Mouse (Mus musculus) left cerebral cortex, adult 11 months (tissue): ENCODE results near the gene Slc33a1.

Experiments used
- DNase-seq: peaks from one replicate; pipeline ENCODE4 v3.0.0; 2022; ENCODE audit warnings: low spot score

Slc33a1 gene

DNA sequence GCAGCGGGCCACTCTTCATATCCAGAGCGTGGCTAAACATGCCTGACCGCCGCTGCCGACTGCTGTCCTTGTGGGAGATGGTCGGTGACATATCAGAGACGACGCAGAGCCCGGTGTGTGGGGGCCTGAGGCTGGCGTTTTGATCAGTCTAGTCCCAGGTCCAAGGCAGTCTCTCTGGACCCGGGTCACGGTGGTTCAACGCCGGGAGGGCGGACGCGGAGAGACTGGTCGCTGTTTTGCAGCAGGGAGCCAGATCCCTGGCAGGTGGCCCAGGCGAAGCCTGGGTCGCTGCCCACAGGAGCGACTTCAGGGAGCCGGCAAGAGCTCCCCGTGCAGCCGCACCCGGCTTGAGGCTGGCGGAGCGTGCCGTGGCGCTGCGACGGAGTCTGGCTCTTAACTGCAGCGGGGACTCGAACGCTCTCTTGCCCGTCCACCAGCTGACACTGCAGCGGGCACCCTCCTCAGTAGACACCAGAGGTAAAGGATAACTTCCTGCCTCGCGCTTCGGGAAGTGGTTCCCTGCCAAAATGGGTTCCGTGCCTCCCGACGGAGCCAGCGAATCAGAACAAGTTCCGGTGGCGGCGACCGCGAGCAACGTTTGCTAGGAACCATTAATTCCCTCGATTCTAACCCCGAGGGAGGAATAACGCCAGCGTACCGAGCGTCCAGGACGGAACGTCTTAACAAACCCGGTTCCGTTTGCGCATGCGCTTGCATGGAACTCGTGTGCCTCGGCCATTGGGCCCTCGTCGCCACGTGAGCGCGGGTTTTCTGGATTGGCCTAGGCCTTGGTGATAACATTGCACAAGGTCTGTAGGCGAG, at the start of gene Slc33a1:
Slc33a1 (minus strand) TSS at position 669 of the 822 bp plus-strand sequence.
- DNase-seq = peak; percentile 98

DNA sequence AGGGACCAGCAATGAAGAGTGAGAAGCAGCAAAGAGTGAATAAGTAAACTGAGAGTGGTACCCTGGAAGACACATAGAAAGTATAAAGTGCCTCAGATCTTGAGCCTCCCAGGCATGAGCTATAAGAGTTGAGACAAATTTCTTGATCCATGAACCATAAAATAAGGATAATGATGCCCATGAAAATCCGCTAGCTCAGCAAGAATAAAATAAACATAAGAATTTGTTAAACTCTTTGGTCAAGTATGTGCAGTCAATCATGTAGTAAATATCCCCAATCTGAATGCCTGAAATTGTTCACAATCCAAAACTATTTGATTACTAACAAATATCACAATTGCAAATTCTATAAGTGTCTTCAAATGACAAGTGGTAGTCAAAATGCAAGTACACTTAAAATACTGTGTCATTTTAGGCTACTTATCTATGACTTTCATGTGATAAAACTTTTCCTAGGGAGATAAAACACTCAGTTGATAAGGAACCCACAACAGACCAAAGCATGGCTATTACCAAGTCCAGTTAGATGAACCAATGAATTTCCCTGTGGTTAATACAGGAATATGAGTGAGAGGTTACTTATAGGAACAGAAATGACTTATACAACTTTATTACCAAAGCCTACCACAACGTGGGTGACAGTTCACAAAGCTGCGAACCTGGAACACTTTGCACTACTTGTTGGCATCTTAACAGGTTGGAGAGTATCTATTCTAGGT, 24.3 kb upstream of the Slc33a1 start:
- DNase-seq = no peak

DNA sequence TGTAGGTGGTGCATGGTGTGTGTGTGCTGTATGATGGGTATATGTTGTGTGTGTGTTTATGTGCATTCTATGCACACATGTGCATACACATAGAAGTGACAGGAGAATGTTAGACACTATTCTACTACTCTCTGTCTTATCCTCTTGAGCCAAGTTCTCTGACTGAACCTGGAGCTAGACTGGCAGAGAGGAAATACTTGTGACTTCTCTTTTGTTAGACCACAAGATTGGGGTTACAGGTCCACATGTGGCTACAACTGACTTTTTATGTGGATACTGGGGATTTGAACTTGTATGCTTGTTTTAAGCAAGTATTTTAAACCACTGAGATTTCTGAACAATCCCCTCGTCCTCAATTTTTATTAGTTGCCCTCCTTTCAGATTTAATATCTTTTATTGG, 22.1 kb upstream of the Slc33a1 start:
- DNase-seq = no peak

DNA sequence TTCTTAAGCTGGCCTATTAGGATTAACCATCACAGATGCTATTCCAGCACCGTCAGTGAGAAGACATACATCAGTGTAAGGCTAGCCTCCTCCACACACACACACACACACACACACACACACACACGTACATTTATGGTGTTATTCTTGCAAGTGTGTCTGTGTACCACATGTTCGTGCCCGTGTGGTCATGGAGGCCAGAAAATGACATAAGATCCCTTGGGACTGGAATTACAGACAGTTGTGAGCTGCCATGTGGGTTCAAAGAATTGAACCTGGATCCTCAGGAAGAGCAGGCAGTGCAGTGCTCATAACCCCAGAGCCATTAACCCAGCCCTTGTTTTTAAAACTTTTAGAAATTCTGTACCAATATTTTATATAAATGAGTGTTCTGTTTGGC, 13.3 kb upstream of the Slc33a1 start:
- no peak for DNase-seq

DNA sequence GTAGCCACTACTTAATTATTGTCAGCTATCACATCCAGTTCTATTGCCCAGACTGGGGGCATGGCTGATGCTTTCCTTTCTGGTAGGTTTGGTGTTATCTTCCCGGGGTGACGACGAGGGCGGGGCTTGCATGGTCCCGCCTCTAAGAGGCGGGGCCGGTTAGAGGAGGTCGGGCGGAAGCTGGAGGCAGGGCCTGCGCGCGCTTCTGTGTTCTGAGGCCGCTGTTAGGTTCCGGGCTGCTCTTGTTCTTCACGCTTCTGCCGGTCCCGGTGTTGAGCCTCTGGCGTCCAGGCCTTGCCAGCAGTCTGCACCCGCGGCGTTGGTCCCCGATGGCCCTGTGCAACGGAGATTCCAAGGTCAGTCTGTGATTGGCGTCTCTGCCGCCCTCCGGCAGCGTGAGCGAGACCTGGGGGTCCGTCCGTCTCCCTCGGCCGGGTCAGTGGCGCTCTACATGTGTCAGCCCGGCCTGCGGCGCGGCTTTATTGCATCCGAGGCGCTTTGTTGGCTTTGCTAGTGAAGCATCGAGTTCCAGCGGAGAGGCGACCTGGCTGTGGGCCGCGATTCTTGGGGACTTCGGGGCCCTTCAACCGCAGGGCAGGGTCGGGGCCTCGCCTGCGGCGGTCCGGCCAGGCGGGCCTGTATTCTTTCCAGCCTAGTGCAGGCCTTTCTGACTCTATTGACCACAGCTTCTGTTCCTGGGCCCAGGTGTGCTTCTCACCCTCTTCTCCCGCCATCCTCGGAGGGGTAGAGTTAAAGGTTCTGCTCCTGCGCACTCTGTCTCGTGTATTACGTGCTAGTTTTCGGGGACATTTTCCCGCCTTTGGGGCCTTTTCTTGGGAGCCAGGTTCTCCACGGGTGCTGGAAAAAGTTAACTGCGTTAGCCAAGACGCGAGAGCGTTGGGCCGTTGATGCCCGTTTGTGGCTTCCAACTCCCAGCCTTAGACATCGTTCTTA, 11.7 kb upstream of the Slc33a1 start, which contains the start of gene Gmps:
Gmps (plus strand) TSS at position 152 of the 954 bp plus-strand sequence.
- peak; percentile 91 for DNase-seq

DNA sequence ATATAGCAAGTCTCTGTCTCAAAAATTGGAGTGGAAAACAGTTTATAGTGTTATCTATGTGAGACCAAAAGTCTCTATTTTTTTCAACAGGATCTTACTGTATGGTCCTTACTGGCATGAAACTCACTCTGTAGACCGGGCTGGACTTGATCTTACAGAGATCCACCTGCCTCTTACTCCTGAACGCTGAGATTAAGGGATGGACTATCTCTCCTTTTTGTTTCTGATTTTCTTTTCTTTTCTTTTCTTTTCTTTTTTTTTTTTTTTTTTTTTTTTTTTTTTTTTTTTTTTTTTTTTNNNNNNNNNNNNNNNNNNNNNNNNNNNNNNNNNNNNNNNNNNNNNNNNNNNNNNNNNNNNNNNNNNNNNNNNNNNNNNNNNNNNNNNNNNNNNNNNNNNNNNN, 1.4 kb upstream of the Slc33a1 start:
- DNase-seq = no peak

DNA sequence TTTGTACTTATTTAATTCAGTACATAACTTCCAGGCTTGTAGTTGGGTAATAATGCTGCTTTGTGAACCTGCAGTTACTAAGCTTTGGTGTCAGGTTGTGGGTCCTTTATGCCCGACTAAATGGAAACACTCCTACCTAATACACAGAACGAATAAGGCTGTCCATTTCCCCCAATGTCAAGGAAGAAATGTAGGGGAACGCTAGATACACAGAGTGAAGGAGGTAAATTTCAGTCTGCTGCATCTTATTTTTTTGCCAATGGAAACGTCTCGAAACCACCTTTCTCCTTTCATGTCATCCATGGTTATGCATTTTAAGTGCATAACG, 318 bp upstream of the Slc33a1 start:
- no peak for DNase-seq

DNA sequence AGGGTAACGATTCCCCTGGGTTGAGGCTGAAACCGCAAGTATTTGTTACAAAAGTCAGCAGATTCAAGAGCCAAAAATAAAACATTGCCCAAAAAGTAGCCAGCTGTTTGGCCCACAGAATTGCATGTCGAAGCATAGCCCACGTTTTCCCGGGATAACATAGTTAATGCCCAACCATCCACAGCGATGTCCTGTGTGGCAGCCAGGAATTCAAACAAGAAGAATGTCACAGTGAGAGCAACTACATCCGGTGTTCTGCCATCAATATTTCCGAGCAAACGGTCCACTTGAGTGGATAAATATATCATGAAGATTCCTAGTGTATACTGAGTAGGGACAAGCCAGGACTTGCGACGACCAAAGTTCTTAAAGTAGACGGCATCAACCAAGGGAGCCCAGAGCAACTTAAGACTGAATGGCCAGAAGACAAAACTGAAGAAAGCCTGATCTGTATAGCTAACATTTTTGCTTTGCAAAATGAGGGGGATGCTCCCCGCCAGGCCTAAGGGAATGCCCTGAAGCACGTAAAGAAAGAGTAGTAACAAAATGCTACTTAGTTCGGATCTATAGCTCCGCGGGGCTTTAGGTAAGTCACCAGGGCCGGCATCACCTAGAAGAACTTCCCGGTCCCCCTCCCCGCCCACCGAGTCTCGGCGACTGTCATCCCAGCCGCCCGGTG, 1.0 kb downstream of the Slc33a1 start:
- DNase-seq = no peak

DNA sequence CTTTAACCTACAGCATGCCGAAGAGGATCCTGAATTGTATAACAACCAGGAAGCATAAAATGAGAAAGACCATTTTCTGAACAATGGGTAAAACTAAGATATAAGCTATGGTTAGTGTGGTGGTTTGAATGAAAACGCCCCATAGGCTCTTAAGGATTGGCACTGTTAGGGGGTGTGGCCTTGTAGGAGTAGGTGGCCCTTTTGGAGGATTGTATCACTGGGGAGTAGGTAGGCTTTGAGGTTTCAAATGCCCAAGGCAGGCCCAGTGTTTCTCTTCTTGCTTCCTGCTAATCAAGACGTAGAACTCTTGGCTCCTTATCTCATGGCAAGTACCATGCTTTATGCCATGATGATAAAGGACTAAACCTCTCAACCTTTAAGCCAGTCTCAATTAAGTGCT, 14.7 kb downstream of the Slc33a1 start:
- DNase-seq = no peak

DNA sequence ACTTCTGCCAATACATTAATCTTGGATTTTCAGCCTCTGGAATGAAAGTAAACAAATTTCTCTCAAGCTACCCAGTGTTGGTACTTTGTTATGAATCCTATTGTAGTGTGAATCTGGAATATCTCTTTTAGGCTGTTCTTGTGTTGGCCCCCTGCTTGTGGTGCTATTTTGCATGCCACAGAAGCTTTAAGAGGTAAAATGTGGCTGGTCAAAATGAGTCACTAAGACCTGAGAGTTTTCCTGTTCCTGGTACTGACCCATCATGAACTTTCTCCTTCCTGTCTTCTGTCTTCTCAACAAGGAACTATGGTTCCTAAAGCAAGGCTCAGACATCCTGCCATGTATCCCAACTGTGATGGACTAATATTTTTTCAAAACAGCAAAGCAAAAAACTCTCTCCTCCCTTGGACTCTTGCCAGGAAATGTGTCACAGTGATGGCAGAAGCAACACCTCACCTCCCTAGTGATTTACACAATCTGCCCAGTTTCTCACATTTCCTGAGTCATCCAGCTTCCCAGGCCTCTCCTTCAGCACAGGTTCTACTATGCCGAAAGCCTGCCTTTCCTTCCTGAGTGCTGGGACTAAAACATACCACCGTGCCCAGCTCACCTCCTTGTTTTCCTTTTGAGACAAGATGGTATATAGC, 23.2 kb downstream of the Slc33a1 start:
- DNase-seq = peak; percentile 34

DNA sequence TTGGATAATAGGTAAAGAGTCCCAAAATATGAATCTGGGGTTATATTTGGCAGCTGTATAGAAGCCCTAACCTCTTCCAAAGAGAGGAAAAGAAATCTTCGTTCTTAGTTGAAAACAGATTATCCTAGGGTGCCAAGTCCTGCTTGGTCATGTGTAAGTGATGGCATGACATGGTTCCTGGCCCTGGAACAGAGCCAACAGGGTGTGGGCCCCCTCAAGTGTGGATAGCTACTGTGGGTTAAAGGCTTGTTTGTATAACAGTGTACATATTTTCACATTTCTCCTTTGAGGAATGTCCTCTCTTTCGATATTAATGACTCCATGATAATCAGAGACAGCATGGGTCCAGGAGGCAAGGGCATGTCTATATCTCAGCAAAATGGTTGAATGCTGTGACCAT, 25.6 kb downstream of the Slc33a1 start:
- no peak for DNase-seq

DNA sequence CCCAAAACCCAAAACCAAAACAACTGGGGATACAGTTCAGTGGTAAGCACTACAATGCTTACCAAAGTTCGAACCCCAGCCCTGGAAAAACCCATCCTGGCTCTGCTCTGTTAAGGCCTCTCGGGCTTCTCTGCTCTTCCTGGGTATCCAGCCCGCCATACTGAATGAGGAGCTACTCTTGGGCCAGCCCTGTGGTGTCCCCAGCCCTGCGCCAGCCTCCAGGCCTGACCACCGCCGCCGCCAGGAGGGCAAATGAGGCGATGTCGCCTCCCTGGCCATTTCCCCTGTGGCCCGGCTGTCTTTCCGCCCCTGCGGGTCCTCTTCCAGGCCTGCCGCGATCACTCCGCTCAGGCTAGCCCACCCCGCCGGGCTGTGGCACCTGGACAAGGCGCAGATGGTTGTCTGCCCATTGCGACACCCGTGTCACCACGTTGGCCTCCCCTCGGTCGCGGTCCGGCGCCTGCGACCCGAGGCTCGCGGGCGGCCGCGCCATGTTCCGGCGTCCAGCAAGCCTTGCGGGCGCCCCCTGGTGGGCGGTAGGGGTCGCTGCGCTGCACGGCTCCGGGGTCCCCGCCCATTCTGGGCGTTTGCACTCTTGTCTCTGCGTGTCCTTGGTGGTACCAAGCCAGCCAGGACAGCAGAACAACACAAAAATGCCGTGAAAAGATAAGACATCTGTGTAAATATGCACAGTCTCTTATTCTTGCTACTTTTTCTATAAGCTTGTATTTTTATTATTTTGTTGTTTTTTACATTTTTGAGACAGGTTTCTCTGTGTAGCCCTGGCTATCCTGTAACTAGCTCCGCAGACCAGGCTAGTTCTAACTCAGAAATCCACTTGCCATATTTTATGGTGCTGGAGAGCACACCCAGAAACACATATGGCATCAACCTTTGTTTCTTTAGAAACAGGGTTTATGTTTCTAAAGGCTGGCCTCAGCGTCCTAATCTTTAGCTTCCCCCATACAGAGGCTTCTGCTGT, 35.4 kb downstream of the Slc33a1 start, which contains the start of gene E130311K13Rik:
E130311K13Rik (minus strand) TSS at position 595 of the 982 bp plus-strand sequence.
- peak; percentile 80 for DNase-seq

DNA sequence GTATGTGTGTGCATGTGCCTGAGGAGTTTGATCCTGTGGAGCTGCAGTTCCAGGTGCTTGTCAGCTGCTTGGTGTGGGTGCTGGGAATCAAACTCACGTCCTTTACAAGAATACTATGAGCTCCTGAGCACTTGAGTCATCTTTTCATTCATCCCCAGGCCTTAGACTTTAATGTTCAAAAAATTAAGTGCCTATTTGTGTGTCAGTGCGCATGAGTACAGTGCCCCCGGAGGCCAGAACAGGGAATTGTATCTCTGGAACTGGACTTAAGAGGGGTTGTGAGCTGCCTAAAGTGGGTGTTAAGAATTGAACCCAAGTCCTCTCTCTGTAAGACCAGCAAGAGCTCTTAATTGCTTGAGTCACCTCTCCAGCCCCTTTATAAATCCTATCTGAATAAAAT, 44.9 kb downstream of the Slc33a1 start:
- no peak for DNase-seq

DNA sequence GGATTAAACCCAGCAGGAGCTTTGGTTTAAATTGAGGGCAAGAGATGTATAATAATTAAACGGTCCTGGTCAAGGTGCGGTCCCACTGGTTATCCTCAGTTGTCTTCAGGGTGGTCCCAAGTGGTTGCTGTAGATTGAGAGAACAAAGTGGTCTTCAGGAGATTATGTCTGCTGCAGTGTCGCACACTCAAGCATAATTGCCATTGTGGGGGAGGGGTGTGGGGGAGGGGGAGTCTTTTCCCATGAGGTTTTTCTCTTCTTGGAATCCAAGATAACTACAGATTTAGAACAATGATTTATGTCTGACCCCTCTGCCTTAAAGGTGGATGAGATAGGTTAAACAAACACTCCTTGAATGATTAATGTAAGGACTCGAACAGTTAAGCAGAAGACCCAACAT, 54.3 kb downstream of the Slc33a1 start:
- no peak for DNase-seq

DNA sequence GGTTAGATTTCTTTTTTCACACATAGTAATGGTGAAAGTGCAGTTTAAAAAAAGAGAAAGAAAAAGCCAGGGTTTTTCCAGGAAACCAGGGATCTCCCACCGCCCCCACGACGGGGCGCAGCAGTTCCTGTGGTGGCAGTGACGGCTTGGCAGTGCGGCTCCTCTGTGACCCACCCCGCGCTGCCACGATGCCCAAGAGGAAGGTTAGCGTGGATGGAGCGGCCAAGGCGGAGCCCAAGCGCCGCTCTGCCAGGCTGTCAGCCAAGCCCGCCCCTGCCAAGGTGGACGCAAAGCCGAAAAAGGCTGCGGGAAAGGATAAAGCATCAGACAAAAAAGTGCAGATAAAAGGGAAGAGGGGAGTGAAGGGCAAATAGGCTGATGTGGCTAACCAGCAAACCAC, 59.3 kb downstream of the Slc33a1 start:
- no peak for DNase-seq

DNA sequence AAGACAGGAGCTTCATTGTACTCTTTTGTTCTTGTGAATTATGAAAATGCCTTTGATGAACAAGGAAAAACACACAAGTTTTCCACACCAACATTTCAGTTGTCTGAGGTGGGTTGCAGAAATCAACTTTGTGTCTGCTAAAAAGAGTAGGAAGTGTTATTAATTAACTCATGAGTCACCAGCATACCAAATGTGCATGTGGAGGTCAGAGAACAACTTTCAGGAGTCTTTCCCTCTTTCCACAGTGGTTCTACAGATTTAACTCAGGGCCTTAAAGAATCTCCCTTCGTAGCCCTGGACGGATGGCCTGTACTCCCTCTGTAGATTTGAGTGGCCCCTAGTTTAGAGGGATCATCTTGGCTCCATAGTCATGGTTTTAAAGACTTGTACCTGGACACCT, 60.4 kb downstream of the Slc33a1 start:
- no peak for DNase-seq

DNA sequence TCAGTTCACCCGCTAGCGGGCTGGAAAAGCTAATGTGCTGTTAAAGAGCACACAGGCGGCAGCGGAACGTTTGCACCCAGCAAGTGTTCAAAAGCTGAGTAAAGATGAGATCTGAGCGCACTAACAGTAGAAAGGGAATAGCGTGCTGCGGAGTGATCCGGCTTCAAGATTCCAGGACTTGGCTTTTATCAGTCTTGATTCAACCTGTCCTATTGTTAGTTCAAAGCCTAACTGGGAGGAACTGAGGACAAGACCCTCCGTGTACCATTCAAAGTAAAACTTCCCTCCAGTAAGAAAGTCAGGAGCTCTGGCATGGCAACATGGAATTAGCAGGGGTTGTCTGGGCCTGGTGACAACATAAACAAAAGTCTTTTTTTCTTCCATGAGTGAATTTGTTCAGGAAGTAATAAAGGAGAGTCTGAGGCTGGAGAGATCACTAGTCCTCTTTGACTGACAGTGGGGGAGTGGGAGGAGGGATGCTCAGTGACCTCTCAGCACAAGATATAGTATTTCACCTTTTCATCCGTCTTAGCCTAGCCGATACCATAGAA, 64.5 kb downstream of the Slc33a1 start:
- DNase-seq = no peak

DNA sequence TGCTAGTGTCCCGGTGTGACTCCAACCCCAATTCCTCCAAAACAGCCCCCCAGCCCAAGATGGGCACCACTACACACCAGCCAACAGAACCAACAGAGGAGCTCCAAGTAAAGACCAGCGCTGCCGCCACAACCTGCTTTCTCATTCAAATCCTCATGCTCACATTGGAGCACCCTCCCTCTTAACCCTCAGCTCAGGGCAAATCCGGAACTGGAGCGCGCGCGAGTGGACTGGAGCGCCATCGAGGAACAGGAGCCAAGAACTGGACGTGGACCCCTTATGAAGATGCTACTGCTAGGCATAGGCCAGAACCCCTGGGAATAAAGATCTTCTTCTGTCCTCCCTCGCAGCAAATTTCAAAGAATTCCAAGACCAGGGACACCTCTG, 65.3 kb downstream of the Slc33a1 start, which contains the start of gene Plch1:
Plch1 (minus strand) TSS at position 164 of the 387 bp plus-strand sequence.
- no peak for DNase-seq

DNA sequence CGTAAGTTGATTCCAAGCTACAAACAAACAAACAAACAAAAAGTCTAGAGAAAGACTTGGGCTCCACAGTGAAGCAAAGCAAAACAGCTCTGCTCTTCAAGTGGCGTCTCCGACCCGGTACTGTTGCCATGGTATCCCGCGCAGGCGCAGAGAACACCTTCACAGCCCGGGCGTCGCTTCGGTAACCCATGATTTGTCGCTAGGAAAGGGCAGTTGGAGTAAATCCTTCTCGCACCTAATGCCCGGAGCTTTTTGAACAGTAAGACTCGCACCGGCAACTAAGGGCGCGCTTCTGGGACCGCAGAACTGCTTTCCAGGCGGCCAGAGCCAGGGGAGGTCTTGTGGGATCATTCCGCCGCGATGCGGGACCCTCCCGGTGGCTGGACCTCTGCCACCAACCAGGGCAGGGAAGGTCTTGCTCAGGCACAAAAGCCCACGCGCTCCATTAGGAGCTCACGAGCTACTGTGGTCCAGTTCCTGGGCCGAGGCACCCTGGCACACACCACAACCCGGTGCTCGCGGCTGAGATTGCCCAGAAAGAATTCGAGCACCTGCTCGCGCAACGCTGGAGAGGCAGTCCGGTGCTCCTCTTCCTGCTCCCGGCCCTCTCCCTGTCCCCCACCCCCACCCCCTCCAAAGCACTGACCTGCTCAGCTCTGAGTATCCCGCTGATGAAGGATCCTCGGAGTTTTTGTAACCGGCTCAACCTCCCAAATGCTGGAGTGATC, 65.8 kb downstream of the Slc33a1 start:
- peak; percentile 40 for DNase-seq
